Mouse (Mus musculus): ENCODE measurements around the gene Tmem52. TPM values are rescaled to one million over a fixed set of nuclear protein-coding genes. Genes with fewer than 3 reads are reported as not detected.

Tmem52 gene
- total RNA-seq, 1 experiment: 0.67 TPM

DNA sequence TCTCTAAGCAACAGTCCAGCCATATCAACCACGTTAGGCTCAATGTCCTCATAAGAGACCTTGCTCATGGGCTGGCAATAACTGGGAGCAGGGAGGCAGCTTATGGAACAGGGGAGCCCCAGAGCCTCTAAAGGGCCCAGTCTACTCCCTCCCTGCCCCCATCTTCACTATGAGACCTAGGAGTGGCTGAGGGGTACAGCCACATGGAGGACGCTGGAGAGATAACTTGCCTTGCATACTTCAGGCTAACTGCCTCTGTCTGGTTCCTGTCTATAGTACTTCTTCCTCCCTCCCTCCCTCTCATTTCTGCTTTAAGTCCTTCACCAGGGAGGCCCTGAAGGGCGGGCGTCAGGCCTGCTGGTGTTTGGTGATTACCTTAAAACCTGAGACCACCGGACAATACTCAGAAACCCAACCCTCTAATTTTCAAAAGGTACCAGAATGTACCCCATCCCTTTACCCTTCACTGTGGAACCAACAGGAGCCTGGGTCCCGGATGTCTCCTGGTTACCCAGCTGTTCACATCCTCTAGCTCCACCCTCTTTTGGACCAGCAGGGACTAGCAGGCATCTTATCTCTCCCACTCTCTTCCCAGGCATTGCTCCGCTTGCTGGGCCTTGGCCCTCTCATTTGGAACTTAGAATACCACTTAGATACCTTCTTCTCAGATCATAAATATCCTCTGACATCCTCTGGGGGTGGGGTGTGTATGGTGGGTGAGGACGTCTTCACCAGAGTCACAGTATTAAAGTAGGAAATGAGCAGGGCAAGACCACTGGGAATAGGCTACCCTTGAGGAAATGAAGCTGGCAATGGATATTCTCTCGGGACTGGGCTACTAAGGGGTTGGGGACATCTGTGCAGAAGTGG is 20.4 kb downstream of the Tmem52 start:
- H3K4me1 ChIP-seq (ENCODE audit: control insufficient read depth in 2 of 2, insufficient read depth in 2 of 2, low read length in 2 of 2, poor library complexity in 1 of 2): peaks cover 0 to 17% of the 10 kb centered on the region in 2 experiments; a peak in 2 of 4 replicates
- no peak overlapping the region; the same call in 1 of the 2 replicates for H3K27ac ChIP-seq (ENCODE audit: insufficient read depth, low read depth, low read length, poor library complexity, severe bottlenecking)
- H3K36me3 ChIP-seq (ENCODE audit: control insufficient read depth, insufficient read depth, low read length, poor library complexity, severe bottlenecking): no peaks in the 10 kb centered on the region
- no peaks in the 10 kb centered on the region for H3K9me3 ChIP-seq (ENCODE audit: control insufficient read depth, insufficient read depth, low read depth, low read length)
- in situ Hi-C loops (cut with MboI; ENCODE audit: low sequenced_read_pairs in 2 of 2, unreplicated experiment in 2 of 2): no loop called here
- H3K4me3 ChIP-seq (ENCODE audit: insufficient read depth in 1 of 2, low read depth in 1 of 2, low read length in 2 of 2, poor library complexity in 1 of 2, severe bottlenecking in 1 of 2): no peak overlapping the region
- no peak overlapping the region for H3K9ac ChIP-seq (ENCODE audit: insufficient read depth, low read depth, low read length, poor library complexity, severe bottlenecking)
- DNase-seq (ENCODE audit: low read depth, low spot score): no peak
- TF ChIP-seq ZC3H11A (IDR thresholded peaks at IDR 0.05; ENCODE audit: borderline replicate concordance, low read depth, low read length): no peak
- no peak for TF ChIP-seq CHD2 (IDR thresholded peaks at IDR 0.05; ENCODE audit: low read depth, low read length)
- no peak for TF ChIP-seq ZNF384 (IDR thresholded peaks at IDR 0.05; ENCODE audit: low read depth, low read length)
- TF ChIP-seq HCFC1 (IDR thresholded peaks at IDR 0.05; ENCODE audit: borderline replicate concordance, insufficient read depth, low read length): no peak
- TF ChIP-seq MAFK (IDR thresholded peaks at IDR 0.05; ENCODE audit: insufficient read depth, low read depth, low read length): no peak

DNA sequence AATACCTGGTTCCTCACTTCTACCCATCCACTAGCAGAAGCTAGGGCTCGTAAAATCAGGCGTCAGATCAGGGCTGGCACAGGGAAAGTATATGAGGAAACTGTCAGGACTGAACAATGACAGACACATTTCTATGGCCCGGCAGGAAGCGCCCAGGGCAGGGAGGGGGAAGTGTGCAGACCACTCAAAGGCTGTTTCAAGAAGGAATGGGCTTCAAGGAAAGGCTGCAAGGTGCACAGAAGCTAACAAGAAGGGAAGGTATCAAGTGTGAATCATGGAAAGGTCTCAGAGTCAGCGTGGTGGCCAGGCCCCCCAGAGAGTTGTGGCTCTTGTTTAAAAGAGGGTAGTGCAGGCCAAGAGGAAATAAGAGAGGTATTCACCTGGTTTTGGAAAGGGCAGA is 21.5 kb downstream of the Tmem52 start:
- peaks cover 0 to 17% of the 10 kb centered on the region in 2 experiments; a peak in 2 of 4 replicates for H3K4me1 ChIP-seq (ENCODE audit: control insufficient read depth in 2 of 2, insufficient read depth in 2 of 2, low read length in 2 of 2, poor library complexity in 1 of 2)
- peak overlapping the region; percentile 93; the same call in 1 of the 2 replicates for H3K9ac ChIP-seq (ENCODE audit: insufficient read depth, low read depth, low read length, poor library complexity, severe bottlenecking)
- in situ Hi-C loops (cut with MboI; ENCODE audit: low sequenced_read_pairs in 2 of 2, unreplicated experiment in 2 of 2): no loop called here
- TF ChIP-seq ZC3H11A (IDR thresholded peaks at IDR 0.05; ENCODE audit: borderline replicate concordance, low read depth, low read length): no peak
- no peak for TF ChIP-seq CHD2 (IDR thresholded peaks at IDR 0.05; ENCODE audit: low read depth, low read length)
- TF ChIP-seq MAFK (IDR thresholded peaks at IDR 0.05; ENCODE audit: insufficient read depth, low read depth, low read length): no peak
- TF ChIP-seq HCFC1 (IDR thresholded peaks at IDR 0.05; ENCODE audit: borderline replicate concordance, insufficient read depth, low read length): no peak
- TF ChIP-seq ZNF384 (IDR thresholded peaks at IDR 0.05; ENCODE audit: low read depth, low read length): no peak
- H3K9me3 ChIP-seq (ENCODE audit: control insufficient read depth, insufficient read depth, low read depth, low read length): no peaks in the 10 kb centered on the region
- no peak for DNase-seq (ENCODE audit: low read depth, low spot score)
- no peaks in the 10 kb centered on the region for H3K36me3 ChIP-seq (ENCODE audit: control insufficient read depth, insufficient read depth, low read length, poor library complexity, severe bottlenecking)
- H3K27ac ChIP-seq (ENCODE audit: insufficient read depth, low read depth, low read length, poor library complexity, severe bottlenecking): no peak overlapping the region
- H3K4me3 ChIP-seq (ENCODE audit: insufficient read depth in 1 of 2, low read depth in 1 of 2, low read length in 2 of 2, poor library complexity in 1 of 2, severe bottlenecking in 1 of 2): peak overlapping the region; percentile 71 to 85

- Histone ChIP-seq H3K27ac (ENCODE audit: insufficient read depth, low read depth, low read length, poor library complexity, severe bottlenecking) (peak within 1 kb of the TSS; percentile 73), H3K36me3 (ENCODE audit: control insufficient read depth, insufficient read depth, low read length, poor library complexity, severe bottlenecking) (no peaks in the 10 kb centered on the region), H3K4me1 (ENCODE audit: control insufficient read depth in 2 of 2, insufficient read depth in 2 of 2, low read length in 2 of 2, poor library complexity in 1 of 2) (peaks cover 0 to 17% of the 10 kb centered on the region in 2 experiments; a peak in 3 of 4 replicates), H3K4me3 (ENCODE audit: insufficient read depth in 1 of 2, low read depth in 1 of 2, low read length in 2 of 2, poor library complexity in 1 of 2, severe bottlenecking in 1 of 2) (peak within 1 kb of the TSS; percentile 85 to 98), H3K9ac (ENCODE audit: insufficient read depth, low read depth, low read length, poor library complexity, severe bottlenecking) (peak within 1 kb of the TSS; percentile 93), H3K9me3 (ENCODE audit: control insufficient read depth, insufficient read depth, low read depth, low read length) (no peaks in the 10 kb centered on the region)
- peak; percentile 74 for DNase-seq (ENCODE audit: low read depth, low spot score)
- TF ChIP-seq ZC3H11A (IDR thresholded peaks at IDR 0.05; ENCODE audit: borderline replicate concordance, low read depth, low read length): no peak
- TF ChIP-seq HCFC1 (IDR thresholded peaks at IDR 0.05; ENCODE audit: borderline replicate concordance, insufficient read depth, low read length): peak; percentile 52; the same call in 1 of the 2 replicates
- in situ Hi-C loops (cut with MboI; ENCODE audit: low sequenced_read_pairs in 2 of 2, unreplicated experiment in 2 of 2): no loop called here
These were observed 22.1 kb downstream of the Tmem52 start, which contains the start of gene Gnb1 for GRCm38 (mm10) chr4:155490990-155491504. Gene Gnb1 (plus strand): TSS chr4:155491361.

GRCm38 (mm10) chr4:155491529-155492130 is 22.7 kb downstream of the Tmem52 start:
- no peak for TF ChIP-seq HCFC1 (IDR thresholded peaks at IDR 0.05; ENCODE audit: borderline replicate concordance, insufficient read depth, low read length)
- TF ChIP-seq ZC3H11A (IDR thresholded peaks at IDR 0.05; ENCODE audit: borderline replicate concordance, low read depth, low read length): no peak
- TF ChIP-seq CHD2 (IDR thresholded peaks at IDR 0.05; ENCODE audit: low read depth, low read length): no peak
- no peak for TF ChIP-seq ZNF384 (IDR thresholded peaks at IDR 0.05; ENCODE audit: low read depth, low read length)
- TF ChIP-seq MAFK (IDR thresholded peaks at IDR 0.05; ENCODE audit: insufficient read depth, low read depth, low read length): no peak
- in situ Hi-C loops (cut with MboI; ENCODE audit: low sequenced_read_pairs in 2 of 2, unreplicated experiment in 2 of 2): no loop called here
- DNase-seq (ENCODE audit: low read depth, low spot score): no peak
- Histone ChIP-seq H3K27ac (ENCODE audit: insufficient read depth, low read depth, low read length, poor library complexity, severe bottlenecking) (peak overlapping the region; percentile 73), H3K4me1 (ENCODE audit: control insufficient read depth in 2 of 2, insufficient read depth in 2 of 2, low read length in 2 of 2, poor library complexity in 1 of 2) (peaks cover 2 to 17% of the 10 kb centered on the region in 2 experiments; a peak in 3 of 4 replicates), H3K36me3 (ENCODE audit: control insufficient read depth, insufficient read depth, low read length, poor library complexity, severe bottlenecking) (no peaks in the 10 kb centered on the region), H3K9me3 (ENCODE audit: control insufficient read depth, insufficient read depth, low read depth, low read length) (no peaks in the 10 kb centered on the region), H3K4me3 (ENCODE audit: insufficient read depth in 1 of 2, low read depth in 1 of 2, low read length in 2 of 2, poor library complexity in 1 of 2, severe bottlenecking in 1 of 2) (peak overlapping the region; percentile 85 to 98), H3K9ac (ENCODE audit: insufficient read depth, low read depth, low read length, poor library complexity, severe bottlenecking) (peak overlapping the region; percentile 93)
